Mouse (Mus musculus): ENCODE results near the gene Hivep3.

Hivep3 gene

GRCm38 (mm10) chr4:119904296-119904695, 170.7 kb downstream of the Hivep3 start:
- peak in 1 of 2 experiments; percentile 44 for DNase-seq (ENCODE audit: low spot score in 2 of 2)

- peak in 1 of 2 experiments; percentile 34 for DNase-seq (ENCODE audit: low spot score in 2 of 2)
Measured at GRCm38 (mm10) chr4:119907106-119907505, 173.5 kb downstream of the Hivep3 start.

GRCm38 (mm10) chr4:119911071-119911904, 177.7 kb downstream of the Hivep3 start:
- DNase-seq (ENCODE audit: low spot score in 2 of 2) = peak in 1 of 2 experiments; percentile 54

GRCm38 (mm10) chr4:119912216-119912615, 178.6 kb downstream of the Hivep3 start:
- peak in 1 of 2 experiments; percentile 50 for DNase-seq (ENCODE audit: low spot score in 2 of 2)

GRCm38 (mm10) chr4:119914194-119914593, 180.6 kb downstream of the Hivep3 start:
- DNase-seq (ENCODE audit: low spot score in 2 of 2) = peak in 1 of 2 experiments; percentile 56

GRCm38 (mm10) chr4:119915069-119915468, 181.5 kb downstream of the Hivep3 start:
- peak in 1 of 2 experiments; percentile 53 for DNase-seq (ENCODE audit: low spot score in 2 of 2)

GRCm38 (mm10) chr4:119917502-119917901, 183.9 kb downstream of the Hivep3 start:
- DNase-seq (ENCODE audit: low spot score in 2 of 2) = no peak

GRCm38 (mm10) chr4:119919349-119919748, 185.8 kb downstream of the Hivep3 start:
- DNase-seq (ENCODE audit: low spot score in 2 of 2) = no peak

GRCm38 (mm10) chr4:119921022-119921717, 187.6 kb downstream of the Hivep3 start:
- peak in 1 of 2 experiments; percentile 51 for DNase-seq (ENCODE audit: low spot score in 2 of 2)

- DNase-seq (ENCODE audit: low spot score in 2 of 2) = no peak
Measured at GRCm38 (mm10) chr4:119921723-119922266, 188.2 kb downstream of the Hivep3 start.

- DNase-seq (ENCODE audit: low spot score in 2 of 2) = peak in 1 of 2 experiments; percentile 30
Measured at GRCm38 (mm10) chr4:119922945-119923344, 189.4 kb downstream of the Hivep3 start.

GRCm38 (mm10) chr4:119923410-119923809, 189.8 kb downstream of the Hivep3 start:
- DNase-seq (ENCODE audit: low spot score in 2 of 2) = no peak

GRCm38 (mm10) chr4:119925052-119925451, 191.5 kb downstream of the Hivep3 start:
- no peak for DNase-seq (ENCODE audit: low spot score in 2 of 2)

- DNase-seq (ENCODE audit: low spot score in 2 of 2) = no peak
Measured at GRCm38 (mm10) chr4:119931923-119932322, 198.3 kb downstream of the Hivep3 start.

- no peak for DNase-seq (ENCODE audit: low spot score in 2 of 2)
Measured at GRCm38 (mm10) chr4:119932549-119933257, 199.1 kb downstream of the Hivep3 start.

- DNase-seq (ENCODE audit: low spot score in 2 of 2) = no peak
Measured at GRCm38 (mm10) chr4:119934901-119935300, 201.3 kb downstream of the Hivep3 start.

GRCm38 (mm10) chr4:119937876-119938275, 204.3 kb downstream of the Hivep3 start:
- DNase-seq (ENCODE audit: low spot score in 2 of 2) = peak in 1 of 2 experiments; percentile 67

GRCm38 (mm10) chr4:119938518-119938917, 204.9 kb downstream of the Hivep3 start:
- DNase-seq (ENCODE audit: low spot score in 2 of 2) = no peak

- no peak for DNase-seq (ENCODE audit: low spot score in 2 of 2)
Measured at GRCm38 (mm10) chr4:119939786-119940185, 206.2 kb downstream of the Hivep3 start.

- no peak for DNase-seq (ENCODE audit: low spot score in 2 of 2)
Measured at GRCm38 (mm10) chr4:119946224-119946887, 212.8 kb downstream of the Hivep3 start.

Data from urinary bladder, postnatal 4 days (tissue).